Mouse (Mus musculus) lung, embryonic 15.5 days (tissue): Measurements from ENCODE around the gene Gm5150. TPM values are rescaled to one million over a fixed set of nuclear protein-coding genes. Genes with fewer than 3 reads are reported as not detected.
"Not testable (repeated sequence)": the region's sequence is repeated elsewhere in the genome, so short reads cannot be mapped to it uniquely, and the experiment has no call there.

Source experiments
- ATAC-seq: fragments of 200-750 bp; cut with Nextera tagmentation; 2 replicates; pipeline ENCODE4 v1.8.0; 2017; ENCODE audit warnings: moderate number of reproducible peaks, borderline replicate concordance; ENCODE audit not compliant: low FRiP score, low TSS enrichment; ENCODE audit errors: extremely low read depth
- H3K27ac ChIP-seq: fragments of 300-500 bp; sonication (generic); 2 replicates; pipeline ENCODE4 v1.5.1; 2015; ENCODE audit warnings: moderate library complexity, mild to moderate bottlenecking, inconsistent platforms
- H3K27me3 ChIP-seq: fragments of 300-500 bp; sonication (generic); 2 replicates; pipeline ENCODE4 v1.6.1; 2015; ENCODE audit warnings: inconsistent platforms
- H3K36me3 ChIP-seq: fragments of 300-500 bp; sonication (generic); 2 replicates; pipeline ENCODE4 v1.6.1; 2015; ENCODE audit warnings: inconsistent platforms
- H3K4me1 ChIP-seq: fragments of 300-500 bp; sonication (generic); 2 replicates; pipeline ENCODE4 v1.6.1; 2015; ENCODE audit warnings: inconsistent platforms
- H3K4me2 ChIP-seq: fragments of 300-500 bp; sonication (generic); 2 replicates; pipeline ENCODE4 v1.6.1; 2015; ENCODE audit warnings: inconsistent platforms, mild to moderate bottlenecking, moderate library complexity
- H3K4me3 ChIP-seq: fragments of 300-500 bp; sonication (generic); 2 replicates; pipeline ENCODE4 v1.5.1; 2015; ENCODE audit warnings: mild to moderate bottlenecking, inconsistent platforms
- H3K9ac ChIP-seq: fragments of 300-500 bp; sonication (generic); 2 replicates; pipeline ENCODE4 v1.6.1; 2015; ENCODE audit warnings: inconsistent platforms
- H3K9me3 ChIP-seq: fragments of 300-500 bp; sonication (generic); 2 replicates; pipeline ENCODE4 v1.6.1; 2016; ENCODE audit warnings: inconsistent platforms
- WGBS: fragments of 180-500 bp; shearing (Covaris S2); methylation state at CpG from one replicate; pipeline ENCODE4 v1.1.7; 2015; 5-methylcytosine and 5-hydroxymethylcytosine counted together
- polyA plus RNA-seq: library from polyadenylated mRNA; unstranded; fragments of >200 nt; fragmentation: Nextera tagmentation; extraction: Ambion mirVana; gene quantifications from 2 replicates; pipeline ENCODE4 v1.2.1, GENCODE M21; 2015

Gm5150 gene
- 0.16 TPM in 1 of 2 replicates, not detected in the other for polyA plus RNA-seq

- Histone ChIP-seq H3K4me1 (no peaks in the 10 kb centered on the region), H3K9ac (no peak within 1 kb of the TSS), H3K4me2 (no peak within 1 kb of the TSS), H3K36me3 (no peaks in the 10 kb centered on the region), H3K27ac (no peak within 1 kb of the TSS), H3K9me3 (no peaks in the 10 kb centered on the region), H3K4me3 (no peak within 1 kb of the TSS), H3K27me3 (no peaks in the 10 kb centered on the region)
- no peak for ATAC-seq
- WGBS = 83% methylated on average over 2 of the region's 2 CpGs
Measured at GRCm38 (mm10) chr3:16006215-16006614, at the start of gene Gm5150. TSS of gene Gm5150 (minus strand) at chr3:16006437.

GRCm38 (mm10) chr3:16051736-16052135 is 45.5 kb upstream of the Gm5150 start:
- 74% methylated on average over 20 of the region's 20 CpGs for WGBS
- H3K9me3 ChIP-seq, H3K27me3 ChIP-seq, H3K4me3 ChIP-seq, H3K4me1 ChIP-seq, ATAC-seq, H3K4me2 ChIP-seq, H3K9ac ChIP-seq, H3K36me3 ChIP-seq, H3K27ac ChIP-seq: not testable (repeated sequence)

GRCm38 (mm10) chr3:16047288-16047687 is 41.1 kb upstream of the Gm5150 start:
- 52% methylated on average over 4 of the region's 4 CpGs for WGBS
- no peak overlapping the region for H3K27ac ChIP-seq
- no peak overlapping the region for H3K9ac ChIP-seq
- no peak overlapping the region for H3K4me3 ChIP-seq
- no peaks in the 10 kb centered on the region for H3K4me1 ChIP-seq
- no peak overlapping the region for H3K4me2 ChIP-seq
- H3K36me3 ChIP-seq = no peaks in the 10 kb centered on the region
- no peaks in the 10 kb centered on the region for H3K27me3 ChIP-seq
- no peak for ATAC-seq
- no peaks in the 10 kb centered on the region for H3K9me3 ChIP-seq

GRCm38 (mm10) chr3:16043315-16043714 is 37.1 kb upstream of the Gm5150 start:
- Histone ChIP-seq H3K4me1 (no peaks in the 10 kb centered on the region), H3K27ac (no peak overlapping the region), H3K9me3 (no peaks in the 10 kb centered on the region), H3K9ac (no peak overlapping the region), H3K27me3 (no peaks in the 10 kb centered on the region), H3K4me2 (no peak overlapping the region), H3K4me3 (no peak overlapping the region), H3K36me3 (no peaks in the 10 kb centered on the region)
- ATAC-seq = no peak
- WGBS = 0% methylated on average over 1 of the region's 1 CpGs

GRCm38 (mm10) chr3:16024988-16025387 is 18.8 kb upstream of the Gm5150 start:
- not testable (repeated sequence) for ATAC-seq, H3K4me1 ChIP-seq, H3K9me3 ChIP-seq, H3K36me3 ChIP-seq, H3K4me2 ChIP-seq, H3K27me3 ChIP-seq, H3K4me3 ChIP-seq, H3K27ac ChIP-seq, H3K9ac ChIP-seq
- under 1% methylated on average over 6 of the region's 6 CpGs for WGBS

- WGBS = 37% methylated on average over 1 of the region's 1 CpGs
- H3K4me3 ChIP-seq = no peak overlapping the region
- H3K4me1 ChIP-seq = no peaks in the 10 kb centered on the region
- H3K36me3 ChIP-seq = no peaks in the 10 kb centered on the region
- H3K9me3 ChIP-seq = no peaks in the 10 kb centered on the region
- no peak overlapping the region for H3K4me2 ChIP-seq
- H3K9ac ChIP-seq = no peak overlapping the region
- ATAC-seq = no peak
- H3K27me3 ChIP-seq = no peaks in the 10 kb centered on the region
- no peak overlapping the region for H3K27ac ChIP-seq
Measured at GRCm38 (mm10) chr3:16022214-16022613, 16.0 kb upstream of the Gm5150 start.

GRCm38 (mm10) chr3:16014456-16014855 is 8.2 kb upstream of the Gm5150 start:
- not testable (repeated sequence) for H3K27me3 ChIP-seq, H3K36me3 ChIP-seq, H3K27ac ChIP-seq, H3K4me1 ChIP-seq, H3K9me3 ChIP-seq, ATAC-seq, H3K9ac ChIP-seq, H3K4me3 ChIP-seq, H3K4me2 ChIP-seq
- WGBS = 87% methylated on average over 2 of the region's 2 CpGs

- WGBS = 69% methylated on average over 1 of the region's 1 CpGs
- no peaks in the 10 kb centered on the region for H3K27me3 ChIP-seq
- H3K9me3 ChIP-seq = no peaks in the 10 kb centered on the region
- no peak overlapping the region for H3K4me2 ChIP-seq
- no peak for ATAC-seq
- H3K36me3 ChIP-seq = no peaks in the 10 kb centered on the region
- no peak overlapping the region for H3K4me3 ChIP-seq
- H3K4me1 ChIP-seq = no peaks in the 10 kb centered on the region
- H3K27ac ChIP-seq = no peak overlapping the region
- no peak overlapping the region for H3K9ac ChIP-seq
Measured at GRCm38 (mm10) chr3:16007827-16008226, 1.6 kb upstream of the Gm5150 start.

GRCm38 (mm10) chr3:16003890-16004633 is 2.2 kb downstream of the Gm5150 start:
- H3K4me3 ChIP-seq = no peak overlapping the region
- H3K9me3 ChIP-seq = no peaks in the 10 kb centered on the region
- no peaks in the 10 kb centered on the region for H3K27me3 ChIP-seq
- ATAC-seq = no peak
- no peak overlapping the region for H3K9ac ChIP-seq
- H3K4me1 ChIP-seq = no peaks in the 10 kb centered on the region
- WGBS = 70% methylated on average over 3 of the region's 3 CpGs
- H3K36me3 ChIP-seq = no peaks in the 10 kb centered on the region
- no peak overlapping the region for H3K4me2 ChIP-seq
- H3K27ac ChIP-seq = no peak overlapping the region

- H3K9ac ChIP-seq = not testable (repeated sequence)
- WGBS = 91% methylated on average over 3 of the region's 3 CpGs
Measured at GRCm38 (mm10) chr3:15999479-15999878, 6.8 kb downstream of the Gm5150 start.

GRCm38 (mm10) chr3:15982216-15982615 is 24.0 kb downstream of the Gm5150 start:
- Histone ChIP-seq H3K4me3 (no peak overlapping the region), H3K4me1 (no peaks in the 10 kb centered on the region), H3K36me3 (no peaks in the 10 kb centered on the region), H3K27ac (no peak overlapping the region), H3K4me2 (no peak overlapping the region), H3K9me3 (no peaks in the 10 kb centered on the region), H3K9ac (no peak overlapping the region), H3K27me3 (no peaks in the 10 kb centered on the region)
- 59% methylated on average over 3 of the region's 3 CpGs for WGBS
- no peak for ATAC-seq

More at GRCm38 (mm10) chr3:15999479-15999878, 6.8 kb downstream of the Gm5150 start:
- H3K9me3 ChIP-seq, H3K36me3 ChIP-seq, H3K27ac ChIP-seq, H3K4me1 ChIP-seq, H3K4me2 ChIP-seq, H3K4me3 ChIP-seq, ATAC-seq, H3K27me3 ChIP-seq: not testable (repeated sequence)

- ATAC-seq = no peak
- Histone ChIP-seq H3K9ac (no peak overlapping the region), H3K36me3 (no peaks in the 10 kb centered on the region), H3K27ac (no peak overlapping the region), H3K4me1 (no peaks in the 10 kb centered on the region), H3K9me3 (no peaks in the 10 kb centered on the region; the same call in 1 of the 2 replicates), H3K27me3 (no peaks in the 10 kb centered on the region), H3K4me2 (no peak overlapping the region), H3K4me3 (no peak overlapping the region)
Measured at GRCm38 (mm10) chr3:15956921-15957320, 49.3 kb downstream of the Gm5150 start.
